Mouse (Mus musculus) megakaryocyte progenitor cell, adult 5-6 weeks (primary cell): Measurements from ENCODE around the gene Foxp4. TPM values are rescaled to one million over a fixed set of nuclear protein-coding genes. Genes with fewer than 3 reads are reported as not detected.
"Not testable (repeated sequence)": the region's sequence is repeated elsewhere in the genome, so short reads cannot be mapped to it uniquely, and the experiment has no call there.

Source experiments
- ATAC-seq: replicated peaks from 2 replicates; pipeline ENCODE4 v1.8.0; 2016; ENCODE audit warnings: mild to moderate bottlenecking, moderate TSS enrichment, inconsistent platforms; ENCODE audit not compliant: poor library complexity
- total RNA-seq, 2 experiments: library from RNA; stranded (forward) in 1 of 2; stranded (reverse) in 1 of 2; fragments of 157-497, 149-512 nt in 1 of 2; fragments of 200-1000 nt in 1 of 2; gene quantifications; 2 replicates each; pipeline versions ENCODE4 v1.2.3 to v1.2.4; 2015 to 2017

Foxp4 gene
- total RNA-seq, 2 experiments from 2014 or later = 3.2 to 21.3 TPM

- ATAC-seq = no peak
Measured at GRCm38 (mm10) chr17:47855544-47855943, 68.9 kb downstream of the Foxp4 start.

GRCm38 (mm10) chr17:47854908-47855307 is 69.5 kb downstream of the Foxp4 start:
- ATAC-seq = no peak

- ATAC-seq = peak; percentile 87
Measured at GRCm38 (mm10) chr17:47853760-47854159, 70.7 kb downstream of the Foxp4 start.

DNA sequence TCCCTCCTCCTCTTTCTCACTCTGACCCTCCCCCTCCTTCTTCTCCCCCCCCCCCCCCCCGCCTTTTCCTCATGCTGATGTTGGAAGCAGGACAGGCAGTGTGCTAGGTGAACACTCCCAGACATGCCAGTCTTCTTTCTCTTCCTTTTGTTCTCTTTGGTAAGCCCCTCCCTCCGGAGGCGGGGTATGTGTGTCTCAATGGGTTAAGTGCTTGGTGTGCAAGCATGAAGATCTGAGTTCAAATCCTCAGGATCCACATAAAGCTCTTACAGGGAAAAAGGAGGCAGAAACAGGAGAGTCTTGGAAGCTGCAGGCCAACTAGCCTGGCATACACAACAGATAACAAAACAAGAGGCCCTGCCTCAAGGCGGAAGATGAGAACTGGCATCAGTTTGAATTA is 71.1 kb downstream of the Foxp4 start:
- ATAC-seq = no peak

DNA sequence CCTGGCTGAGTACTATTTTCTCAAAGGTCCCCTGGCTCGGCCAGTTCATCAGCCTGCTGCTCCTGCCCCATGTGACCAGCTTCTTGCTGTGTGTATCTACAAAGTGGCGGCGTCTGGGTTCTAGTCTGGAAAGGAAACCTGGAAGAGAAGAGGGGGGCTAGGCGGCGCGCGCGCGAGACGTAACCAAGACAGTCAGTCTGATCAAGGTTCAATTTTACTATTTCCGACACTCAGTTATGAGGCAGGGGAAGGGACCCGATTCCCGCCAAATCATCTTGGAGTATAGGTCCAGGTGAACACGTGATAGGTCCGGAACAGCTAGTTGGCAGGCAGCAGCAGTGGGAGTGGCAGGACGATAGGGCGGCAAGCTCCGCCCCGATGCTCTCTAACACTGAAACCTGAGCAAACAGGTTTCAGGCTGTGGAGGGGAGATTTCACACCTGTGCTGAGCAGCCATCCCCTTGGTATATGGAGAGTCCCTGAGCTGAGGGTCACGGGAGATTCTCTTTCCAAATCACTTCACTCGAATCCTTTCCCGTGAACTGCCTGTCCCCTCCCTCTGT is 72.6 kb downstream of the Foxp4 start:
- not testable (repeated sequence) for ATAC-seq

DNA sequence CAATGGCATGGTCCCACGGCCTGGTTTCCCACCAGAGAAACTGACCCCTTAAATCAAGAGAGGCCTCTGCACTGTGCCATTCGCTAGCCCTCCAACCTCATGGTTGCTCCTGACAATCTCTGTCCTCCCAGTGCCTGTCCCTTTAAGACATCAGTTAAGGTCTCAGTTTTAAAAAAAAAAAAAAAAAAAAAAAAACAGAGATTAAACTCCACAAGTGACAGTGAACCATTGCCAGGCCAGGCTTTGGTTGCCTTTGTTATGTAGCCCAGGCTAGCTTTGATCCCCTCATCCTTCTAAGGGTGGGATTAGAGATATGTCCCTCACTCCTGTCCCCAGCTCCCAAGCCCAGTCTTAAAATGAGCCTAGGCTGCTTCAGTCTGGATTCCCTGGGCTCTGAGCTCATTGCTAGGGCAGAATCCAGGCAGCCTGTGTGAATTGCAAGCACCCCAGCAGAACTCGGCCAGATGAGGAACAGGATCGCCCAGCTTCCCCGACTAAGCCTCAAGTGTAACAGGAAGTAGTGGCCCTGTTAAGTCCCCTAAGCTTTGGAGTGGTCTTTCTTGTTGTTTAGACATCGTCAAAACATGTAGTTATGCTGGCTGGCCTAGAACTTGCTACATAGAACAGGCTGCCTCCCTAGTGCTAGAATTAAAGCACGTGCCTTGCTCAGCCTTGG is 73.7 kb downstream of the Foxp4 start:
- ATAC-seq = peak; percentile 54

- ATAC-seq = no peak
Measured at GRCm38 (mm10) chr17:47850035-47850434, 74.4 kb downstream of the Foxp4 start.

GRCm38 (mm10) chr17:47847985-47848384 is 76.5 kb downstream of the Foxp4 start:
- 0 out of 2 replicates have a peak, but pooled peaks have one; percentile 34 for ATAC-seq

DNA sequence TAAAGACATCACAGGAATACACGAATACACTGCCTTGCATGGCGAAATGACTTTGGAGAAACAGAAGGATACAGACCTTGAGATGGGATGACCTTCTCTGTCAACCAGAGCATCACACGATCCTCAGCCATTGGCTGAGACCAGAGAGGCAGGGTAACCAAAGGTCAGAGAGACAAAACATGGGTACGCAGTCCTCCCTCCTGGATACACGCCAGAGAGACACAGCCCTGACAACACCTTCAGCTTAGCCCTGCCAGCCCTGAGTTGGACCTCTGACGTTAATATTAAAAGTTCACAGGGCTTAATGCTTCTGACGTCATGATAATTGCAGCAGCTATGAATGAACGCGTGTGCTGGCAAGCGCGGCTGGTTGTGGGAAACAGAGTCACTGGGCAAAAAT is 78.8 kb downstream of the Foxp4 start:
- no peak for ATAC-seq

DNA sequence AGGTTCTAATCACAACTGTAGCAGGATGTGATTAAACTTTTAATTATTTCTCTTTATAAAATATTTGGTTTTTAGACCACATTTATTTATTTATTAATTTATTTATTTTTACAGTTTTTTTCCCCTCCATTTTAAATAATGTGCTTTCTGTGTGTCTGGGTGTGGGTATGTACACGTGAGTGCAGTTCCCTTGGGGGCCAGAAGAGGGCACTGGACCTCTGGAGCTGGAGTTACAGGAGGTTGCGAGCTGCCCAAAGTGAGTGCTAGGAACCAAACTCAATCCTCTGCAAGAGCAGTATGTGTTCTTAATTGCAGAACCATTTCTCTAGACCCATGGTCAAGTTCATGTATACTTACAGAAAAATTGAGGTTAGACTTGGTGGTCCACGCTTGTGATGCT is 81.0 kb downstream of the Foxp4 start:
- ATAC-seq = no peak

- peak; percentile 57 for ATAC-seq
Measured at GRCm38 (mm10) chr17:47841931-47842623, 82.4 kb downstream of the Foxp4 start.

DNA sequence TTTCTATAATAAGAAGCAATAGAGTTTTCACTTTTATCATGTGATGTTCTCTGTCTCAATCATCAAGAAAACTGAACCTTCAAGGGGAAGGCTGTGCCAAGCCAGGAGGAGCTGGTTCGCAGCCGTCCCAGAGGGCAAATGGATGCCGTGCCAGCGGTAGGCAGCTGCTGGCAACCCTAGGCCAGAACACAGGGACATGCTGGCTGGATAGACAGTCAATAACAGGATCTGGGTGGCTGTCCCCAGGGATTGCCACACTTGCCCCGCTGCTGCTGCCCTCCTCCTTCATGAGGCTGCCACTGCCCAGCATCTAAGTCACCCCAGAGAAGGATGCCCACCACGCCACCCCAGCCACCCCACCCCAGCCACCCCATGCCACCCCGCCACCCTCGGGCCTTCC is 82.9 kb downstream of the Foxp4 start:
- ATAC-seq = no peak

DNA sequence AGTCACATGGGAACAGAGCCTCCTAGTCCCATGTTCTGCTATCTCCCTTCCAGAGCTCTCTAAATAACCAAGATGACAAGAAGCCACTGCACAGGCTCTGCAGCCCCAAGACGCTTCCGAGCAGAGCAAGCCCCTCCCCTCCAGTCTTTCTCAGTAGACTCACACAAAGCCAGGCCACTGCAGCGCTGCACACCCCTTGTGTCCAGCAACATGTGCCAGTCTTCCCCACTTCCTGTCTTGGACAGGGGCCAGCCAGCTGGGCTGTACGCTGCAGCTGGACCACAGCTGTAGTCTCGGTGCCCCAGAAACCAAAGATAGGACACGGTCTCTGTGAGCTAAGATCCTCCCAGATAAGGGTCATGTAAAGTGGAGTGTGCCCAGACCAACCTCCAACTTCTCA is 86.6 kb downstream of the Foxp4 start:
- ATAC-seq = peak; percentile 32; the same call in 1 of the 2 replicates

- ATAC-seq = no peak
Measured at GRCm38 (mm10) chr17:47834482-47834767, 90.0 kb downstream of the Foxp4 start, which contains the start of gene Mdfi. Gene Mdfi (minus strand): TSS chr17:47834691.

DNA sequence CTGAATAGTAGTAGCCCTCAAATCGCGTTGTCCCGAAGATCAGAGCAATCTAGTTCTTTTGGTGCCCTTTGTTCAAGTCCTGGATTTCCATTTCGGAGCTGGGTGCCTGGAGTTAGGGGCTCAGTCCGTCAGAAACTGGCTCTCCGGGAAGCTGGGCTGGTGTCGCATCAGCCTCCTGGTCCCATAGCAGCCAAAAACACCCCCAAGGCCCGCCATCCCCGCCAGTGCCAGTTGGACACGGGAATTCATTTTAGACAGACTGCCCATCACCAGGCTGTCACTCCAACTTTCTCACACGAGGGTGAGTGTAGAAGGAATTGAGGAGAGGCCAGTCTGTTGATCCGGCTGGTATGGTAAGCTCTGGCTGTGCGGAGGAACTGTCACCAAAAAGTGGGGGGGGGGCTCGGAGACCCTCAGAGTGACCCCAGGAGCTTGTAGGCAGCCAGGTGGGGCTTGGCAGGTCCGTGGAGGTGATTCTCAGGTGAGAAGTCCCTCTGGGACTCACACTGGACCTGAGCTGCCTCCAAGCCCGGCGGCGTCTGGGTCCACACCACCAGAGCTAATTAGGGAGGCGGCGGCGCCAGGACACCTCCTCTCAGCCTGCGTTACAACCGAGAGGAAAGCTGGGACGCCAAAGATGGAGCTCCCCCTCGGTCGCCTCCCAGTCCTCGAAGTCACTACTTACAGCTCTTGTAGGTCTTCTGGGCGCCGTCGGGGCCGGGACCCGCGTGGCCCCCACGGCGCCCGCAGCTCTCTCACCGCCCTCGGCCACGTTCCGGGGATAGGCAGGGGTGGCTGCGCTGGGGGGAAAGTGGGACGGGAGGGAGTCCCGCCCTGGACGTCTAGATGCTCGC is 90.6 kb downstream of the Foxp4 start:
- no peak for ATAC-seq

DNA sequence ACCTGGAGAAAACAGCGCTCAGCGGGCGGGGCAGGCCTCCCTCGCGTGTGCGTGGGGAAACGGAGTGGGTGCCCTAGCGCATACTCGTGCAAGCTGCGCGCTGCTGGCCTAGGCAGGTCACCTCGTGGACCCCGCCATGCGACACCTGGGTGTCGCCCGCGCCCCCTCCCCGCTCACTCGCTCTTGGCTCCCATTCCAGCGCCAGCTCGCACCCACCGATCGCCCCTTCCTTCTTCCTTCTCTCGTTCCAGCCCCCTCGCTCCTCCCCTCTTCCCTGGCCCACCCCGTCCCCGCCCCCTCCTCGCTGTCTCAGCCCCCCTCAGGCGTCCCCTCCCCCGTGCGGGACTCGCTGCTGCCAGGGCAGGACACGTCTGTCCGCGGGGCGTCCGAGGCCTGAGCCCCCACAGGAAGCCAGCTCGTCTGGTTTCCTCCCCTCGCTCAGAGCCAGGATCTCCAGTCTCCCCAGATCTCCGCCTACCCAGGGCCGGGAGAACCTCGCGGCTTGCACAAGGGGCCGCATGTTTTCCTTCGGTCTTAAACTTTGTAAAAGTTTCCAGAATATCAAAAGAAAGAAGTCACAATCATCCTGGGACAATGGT is 91.3 kb downstream of the Foxp4 start:
- ATAC-seq = peak; percentile 24

GRCm38 (mm10) chr17:47832501-47833028 is 91.9 kb downstream of the Foxp4 start:
- ATAC-seq = no peak

DNA sequence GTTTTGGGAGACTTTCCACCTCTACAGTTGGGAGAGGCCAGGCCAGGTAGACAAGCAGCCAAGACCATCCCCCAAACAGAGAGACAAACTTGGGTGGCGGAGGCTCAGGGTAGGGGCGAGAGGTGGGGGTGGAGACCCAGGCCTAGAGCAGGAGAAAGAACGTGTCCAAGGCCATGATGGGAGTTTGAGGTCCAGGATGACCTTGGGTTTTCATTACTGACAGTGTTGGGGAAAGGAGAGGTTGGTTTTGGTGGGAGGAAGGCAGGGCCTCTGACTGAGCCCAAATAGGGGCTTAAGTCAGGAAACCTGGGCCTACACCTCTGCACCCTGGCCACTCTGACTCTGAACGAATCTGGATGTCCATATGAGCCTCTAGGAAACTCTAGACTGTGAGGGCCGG is 92.7 kb downstream of the Foxp4 start:
- ATAC-seq = no peak

DNA sequence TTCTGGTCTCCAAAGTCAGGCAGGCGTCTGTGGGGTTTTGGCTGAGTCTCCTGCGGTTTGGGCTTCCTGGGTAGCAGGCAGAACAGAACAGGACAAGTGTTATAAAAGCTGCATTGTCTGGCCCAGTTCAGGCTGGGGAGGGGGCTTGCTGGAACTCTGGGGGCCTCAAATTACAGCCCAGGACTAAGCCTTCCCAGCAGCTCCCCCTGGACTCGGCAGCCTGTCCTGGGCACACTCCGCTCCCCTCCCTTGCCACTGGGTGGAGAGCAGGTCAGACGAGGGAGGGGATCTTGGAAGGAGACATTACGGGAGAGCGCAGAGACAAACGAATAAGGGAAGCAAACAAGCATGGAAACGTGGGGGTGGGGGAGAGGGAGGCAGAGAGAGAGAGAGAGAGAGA is 93.3 kb downstream of the Foxp4 start:
- ATAC-seq = no peak

- no peak for ATAC-seq
Measured at GRCm38 (mm10) chr17:47821339-47821738, 103.1 kb downstream of the Foxp4 start.
